39 mouse cellular contexts compared by ENCODE assay signal in the genomic region with DNA sequence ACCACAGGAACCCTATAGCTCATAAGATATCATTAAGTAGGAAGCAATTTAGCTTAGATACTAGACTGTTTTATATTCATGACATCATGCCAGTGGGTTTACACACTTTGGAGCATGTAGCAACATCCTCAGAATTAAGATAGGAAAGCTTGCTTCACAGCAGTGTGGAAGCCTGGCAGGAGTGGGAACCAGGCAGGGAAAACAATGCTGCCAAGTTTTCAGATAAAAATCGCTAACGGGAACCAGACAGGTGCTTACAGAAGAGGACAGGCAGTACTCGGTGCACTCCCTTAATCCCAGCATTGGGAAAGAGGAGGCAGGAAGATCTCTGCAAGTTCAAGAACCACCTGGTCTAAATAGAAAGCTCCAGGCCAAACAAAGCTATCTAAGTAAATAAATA. TPM values are rescaled to one million over a fixed set of nuclear protein-coding genes. Genes with fewer than 3 reads are reported as not detected.
"Had no signal": no experiment of that assay in that cellular context is flagged by ENCODE, and none has a peak within 500 bp of the region (broad histone marks: within the 10 kb centered on the region; RNA-seq: fewer than 3 reads in every experiment).

No protein-coding gene starts in this region.

- H3K27me3 ChIP-seq: limb, embryonic 12.5 days; limb, embryonic 13.5 days; limb, embryonic 15.5 days; liver, embryonic 12.5 days; liver, embryonic 13.5 days; liver, embryonic 15.5 days; lung, embryonic 15.5 days; midbrain, embryonic 12.5 days; midbrain, embryonic 13.5 days; midbrain, embryonic 15.5 days; neural tube, embryonic 12.5 days had no signal

- H3K27ac ChIP-seq: left cerebral cortex, adult 2 months; limb, embryonic 12.5 days; limb, embryonic 13.5 days; limb, embryonic 15.5 days; liver, embryonic 12.5 days; liver, embryonic 13.5 days; liver, embryonic 14.5 days; liver, embryonic 15.5 days; lung, embryonic 15.5 days; macrophage; midbrain, embryonic 10.5 days; midbrain, embryonic 12.5 days; midbrain, embryonic 13.5 days; midbrain, embryonic 15.5 days; neural tube, embryonic 12.5 days had no signal

- H3K9me3 ChIP-seq: limb, embryonic 12.5 days; limb, embryonic 13.5 days; limb, embryonic 15.5 days; liver, embryonic 12.5 days; liver, embryonic 13.5 days; liver, embryonic 15.5 days; lung, embryonic 15.5 days; megakaryocyte, embryonic 14.5 days; midbrain, embryonic 10.5 days; midbrain, embryonic 12.5 days; midbrain, embryonic 13.5 days; midbrain, embryonic 15.5 days; neural tube, embryonic 12.5 days had no signal

- H3K4me1 ChIP-seq: limb, embryonic 12.5 days; limb, embryonic 13.5 days; limb, embryonic 15.5 days; liver, embryonic 12.5 days; liver, embryonic 13.5 days; liver, embryonic 15.5 days; lung, embryonic 15.5 days; midbrain, embryonic 10.5 days; midbrain, embryonic 12.5 days; midbrain, embryonic 13.5 days; midbrain, embryonic 15.5 days; neural tube, embryonic 12.5 days had no signal

- H3K4me3 ChIP-seq: left cerebral cortex, adult 2 months; limb, embryonic 12.5 days; limb, embryonic 13.5 days; limb, embryonic 15.5 days; liver, embryonic 12.5 days; liver, embryonic 13.5 days; liver, embryonic 15.5 days; lung, embryonic 15.5 days; megakaryocyte, embryonic 14.5 days; midbrain, embryonic 10.5 days; midbrain, embryonic 12.5 days; midbrain, embryonic 13.5 days; midbrain, embryonic 15.5 days; myocyte; neural tube, embryonic 12.5 days had no signal

- ATAC-seq: liver, embryonic 12.5 days; liver, postnatal 0 days; lung, postnatal 0 days; midbrain, embryonic 13.5 days; midbrain, embryonic 15.5 days; midbrain, embryonic 16.5 days had no signal

- H3K36me3 ChIP-seq: limb, embryonic 12.5 days; limb, embryonic 13.5 days; limb, embryonic 15.5 days; liver, embryonic 12.5 days; liver, embryonic 13.5 days; liver, embryonic 15.5 days; lung, embryonic 15.5 days; midbrain, embryonic 10.5 days; midbrain, embryonic 12.5 days; midbrain, embryonic 13.5 days; midbrain, embryonic 15.5 days; neural tube, embryonic 12.5 days had no signal

- H3K9ac ChIP-seq: limb, embryonic 12.5 days; limb, embryonic 13.5 days; limb, embryonic 15.5 days; liver, embryonic 12.5 days; liver, embryonic 13.5 days; liver, embryonic 14.5 days; liver, embryonic 15.5 days; liver, postnatal 0 days; lung, embryonic 14.5 days; lung, embryonic 15.5 days; midbrain, embryonic 12.5 days; midbrain, embryonic 13.5 days; midbrain, embryonic 15.5 days; neural tube, embryonic 12.5 days had no signal

- DNase-seq: left cerebral cortex, postnatal 4 days; liver; liver, embryonic 13.5 days; liver, postnatal 0 days; lung, adult 18-20 months; lung, embryonic 14.5 days; lung, postnatal 10 days; lung, postnatal 14 days; lung, postnatal 36 days; lung, postnatal 4 days; midbrain, embryonic 14.5 days had no signal

- H3K4me2 ChIP-seq: limb, embryonic 12.5 days; limb, embryonic 13.5 days; limb, embryonic 15.5 days; liver, embryonic 11.5 days; liver, embryonic 12.5 days; liver, embryonic 13.5 days; liver, embryonic 15.5 days; lung, embryonic 14.5 days; lung, embryonic 15.5 days; midbrain, embryonic 11.5 days; midbrain, embryonic 12.5 days; midbrain, embryonic 13.5 days; midbrain, embryonic 15.5 days; neural tube, embryonic 12.5 days had no signal

RNA-seq across cellular contexts. Expression of a gene that starts 1.3 kb away (rescaled TPM):
- total RNA-seq: megakaryocyte progenitor cell, adult 5-6 weeks; megakaryocyte, adult 5-6 weeks; megakaryocyte-erythroid progenitor cell, adult 5-6 weeks; monocyte, adult 5-6 weeks had no signal
- polyA plus RNA-seq: liver, adult 2 months; liver, embryonic 11.5 days; liver, embryonic 12.5 days; liver, embryonic 13.5 days; liver, embryonic 14.5 days; liver, embryonic 15.5 days; liver, embryonic 16.5 days; liver, postnatal 0 days; lung, embryonic 14.5 days; lung, embryonic 16.5 days; lung, postnatal 0 days; macrophage; midbrain, embryonic 12.5 days; midbrain, embryonic 13.5 days; midbrain, embryonic 15.5 days; neural tube, embryonic 11.5 days had no signal
